Mouse (Mus musculus): ENCODE data around the gene Fam208a.

DNA sequence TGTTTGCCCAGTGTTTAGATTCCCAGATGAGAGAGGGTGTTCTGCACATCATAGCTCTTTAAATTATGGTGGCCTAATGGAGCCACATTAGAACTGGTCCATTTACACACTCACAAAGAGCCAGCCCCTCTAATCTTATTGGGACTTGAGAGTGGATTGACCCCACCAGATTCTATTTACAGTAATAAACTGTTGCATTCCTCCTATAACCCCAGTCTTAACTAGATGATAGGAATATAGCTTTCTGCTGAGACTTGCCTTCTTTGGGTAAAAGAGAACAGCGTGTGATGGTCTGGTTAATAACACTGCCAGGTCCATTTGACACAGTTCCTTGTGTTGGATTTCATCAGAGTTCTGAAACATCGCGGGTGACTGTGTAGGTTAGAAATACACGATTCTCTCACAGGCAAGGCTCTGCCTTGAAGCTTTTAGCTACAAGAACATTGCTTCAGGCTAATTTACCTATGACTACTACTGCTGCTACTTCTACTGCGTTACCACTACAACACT, 45.3 kb upstream of the Fam208a start:
- no peak for TF ChIP-seq POLR2A (IDR thresholded peaks at IDR 0.05; ENCODE audit: borderline replicate concordance, control insufficient read depth, low read depth, low read length)
- no peak for TF ChIP-seq CTCF (IDR thresholded peaks at IDR 0.05; ENCODE audit: control insufficient read depth, insufficient read depth, low read length)

Data from bone marrow, adult 2 months (tissue).